Mouse (Mus musculus) embryonic facial prominence, embryonic 11.5 days (tissue): ENCODE measurements around the gene Rtkn. TPM values are rescaled to one million over a fixed set of nuclear protein-coding genes. Genes with fewer than 3 reads are reported as not detected.

Experiments
- ATAC-seq: fragments of 200-750 bp; cut with Nextera tagmentation; replicated peaks from 2 replicates; pipeline ENCODE4 v1.8.0; 2017; ENCODE audit warnings: low read depth; ENCODE audit not compliant: insufficient number of reproducible peaks, low FRiP score, low TSS enrichment
- DNase-seq: peaks from one replicate; pipeline ENCODE4 v3.0.0-alpha.2; 2015; ENCODE audit warnings: low spot score
- H3K27ac ChIP-seq: fragments of 300-500 bp; sonication (generic); replicated peaks from 2 replicates; pipeline ENCODE4 v1.5.1; 2014; ENCODE audit warnings: mild to moderate bottlenecking, low read depth, low read length, control low read depth
- H3K27me3 ChIP-seq: fragments of 300-500 bp; sonication (generic); 2 replicates; pipeline ENCODE4 v1.6.1; 2014; ENCODE audit warnings: mild to moderate bottlenecking, low read length, moderate library complexity, mixed read lengths; ENCODE audit not compliant: control insufficient read depth, insufficient read depth
- H3K36me3 ChIP-seq: fragments of 300-500 bp; sonication (generic); replicated peaks from 2 replicates; pipeline ENCODE4 v1.6.1; 2014; ENCODE audit warnings: low read depth, mild to moderate bottlenecking, low read length, moderate library complexity, mixed read lengths; ENCODE audit not compliant: control insufficient read depth, insufficient read depth
- H3K4me1 ChIP-seq: fragments of 300-500 bp; sonication (generic); 2 replicates; pipeline ENCODE4 v1.6.1; 2014; ENCODE audit warnings: low read length, mixed read lengths; ENCODE audit not compliant: control insufficient read depth, insufficient read depth
- H3K4me2 ChIP-seq: fragments of 300-500 bp; sonication (generic); 2 replicates; pipeline ENCODE4 v1.6.1; 2014; ENCODE audit warnings: low read depth, mild to moderate bottlenecking, control low read depth, low read length, moderate library complexity
- H3K4me3 ChIP-seq: fragments of 300-500 bp; sonication (generic); 2 replicates; pipeline ENCODE4 v1.5.1; 2014; ENCODE audit warnings: low read depth, low read length, control low read depth
- H3K9ac ChIP-seq: fragments of 300-500 bp; sonication (generic); replicated peaks from 2 replicates; pipeline ENCODE4 v1.6.1; 2014; ENCODE audit warnings: mild to moderate bottlenecking, control low read depth, low read length
- H3K9me3 ChIP-seq: fragments of 300-500 bp; sonication (generic); replicated peaks from 2 replicates; pipeline ENCODE4 v1.6.1; 2016; ENCODE audit warnings: mild to moderate bottlenecking, low read length, inconsistent platforms, mixed read lengths; ENCODE audit not compliant: control insufficient read depth
- WGBS: fragments of 180-500 bp; shearing (Covaris S2); extraction: QIAGEN DNeasy Blood & Tissue Kit; methylation state at CpG from one replicate; pipeline ENCODE4 v1.1.7; 2014; 5-methylcytosine and 5-hydroxymethylcytosine counted together
- polyA plus RNA-seq: library from polyadenylated mRNA; unstranded; fragments of >200 nt; fragmentation: Nextera tagmentation; extraction: Ambion mirVana; gene quantifications from 2 replicates; pipeline ENCODE4 v1.2.1, GENCODE M21; 2014

Rtkn gene
- 17.7 and 18.3 TPM in 2 replicates for polyA plus RNA-seq

GRCm38 (mm10) chr6:83134951-83135513, at the start of gene Rtkn:
Gene Rtkn (plus strand): TSS chr6:83135463.
- H3K36me3 ChIP-seq: no peaks in the 10 kb centered on the region
- no peak for ATAC-seq

GRCm38 (mm10) chr6:83086121-83087035, 48.9 kb upstream of the Rtkn start, which contains the start of gene Lbx2:
Gene Lbx2 (plus strand): TSS chr6:83086367.
- ATAC-seq: no peak
- H3K27ac ChIP-seq: no peak within 1 kb of the TSS
- peak within 1 kb of the TSS; percentile 33 for H3K4me2 ChIP-seq
- peaks cover 72% of the 10 kb centered on the region for H3K27me3 ChIP-seq
- DNase-seq: no peak
- H3K36me3 ChIP-seq: no peaks in the 10 kb centered on the region
- H3K4me3 ChIP-seq: peak within 1 kb of the TSS; percentile 6; the same call in 1 of the 2 replicates
- 4% methylated on average over 40 of the region's 42 CpGs for WGBS
- peak within 1 kb of the TSS; percentile 4 for H3K9ac ChIP-seq
- peaks cover 8% of the 10 kb centered on the region for H3K4me1 ChIP-seq
- no peaks in the 10 kb centered on the region for H3K9me3 ChIP-seq

More at GRCm38 (mm10) chr6:83134951-83135513, at the start of gene Rtkn:
- H3K9ac ChIP-seq: peak within 1 kb of the TSS; percentile 76
- H3K27me3 ChIP-seq: no peaks in the 10 kb centered on the region
- no peak for DNase-seq
- peaks cover 2% of the 10 kb centered on the region for H3K4me1 ChIP-seq
- peak within 1 kb of the TSS; percentile 99 for H3K27ac ChIP-seq
- no peaks in the 10 kb centered on the region for H3K9me3 ChIP-seq
- H3K4me3 ChIP-seq: peak within 1 kb of the TSS; percentile 50
- H3K4me2 ChIP-seq: peak within 1 kb of the TSS; percentile 88
- 59% methylated on average over 7 of the region's 7 CpGs for WGBS

GRCm38 (mm10) chr6:83087205-83087925, 47.9 kb upstream of the Rtkn start:
- WGBS: 1% methylated on average over 47 of the region's 47 CpGs
- DNase-seq: no peak
- no peak overlapping the region; the same call in 1 of the 2 replicates for H3K9ac ChIP-seq
- H3K4me3 ChIP-seq: peak overlapping the region; percentile 21
- no peak overlapping the region for H3K27ac ChIP-seq
- peaks cover 71% of the 10 kb centered on the region for H3K27me3 ChIP-seq
- no peaks in the 10 kb centered on the region for H3K36me3 ChIP-seq
- peak overlapping the region; percentile 27 for H3K4me2 ChIP-seq
- no peaks in the 10 kb centered on the region for H3K9me3 ChIP-seq
- ATAC-seq: no peak
- peaks cover 8% of the 10 kb centered on the region for H3K4me1 ChIP-seq

GRCm38 (mm10) chr6:83087926-83088260, 47.4 kb upstream of the Rtkn start:
- peaks cover 8% of the 10 kb centered on the region for H3K4me1 ChIP-seq
- no peak overlapping the region for H3K4me3 ChIP-seq
- 6% methylated on average over 9 of the region's 9 CpGs for WGBS
- DNase-seq (no peak), ATAC-seq (no peak)
- H3K36me3 ChIP-seq: no peaks in the 10 kb centered on the region
- no peak overlapping the region for H3K27ac ChIP-seq
- peak overlapping the region; percentile 27 for H3K4me2 ChIP-seq
- H3K9me3 ChIP-seq: no peaks in the 10 kb centered on the region
- peaks cover 67% of the 10 kb centered on the region for H3K27me3 ChIP-seq
- no peak overlapping the region; the same call in 1 of the 2 replicates for H3K9ac ChIP-seq

GRCm38 (mm10) chr6:83092416-83093127, 42.7 kb upstream of the Rtkn start:
- H3K27me3 ChIP-seq: peaks cover 25% of the 10 kb centered on the region
- no peak overlapping the region for H3K4me2 ChIP-seq
- 33% methylated on average over 6 of the region's 6 CpGs for WGBS

DNA sequence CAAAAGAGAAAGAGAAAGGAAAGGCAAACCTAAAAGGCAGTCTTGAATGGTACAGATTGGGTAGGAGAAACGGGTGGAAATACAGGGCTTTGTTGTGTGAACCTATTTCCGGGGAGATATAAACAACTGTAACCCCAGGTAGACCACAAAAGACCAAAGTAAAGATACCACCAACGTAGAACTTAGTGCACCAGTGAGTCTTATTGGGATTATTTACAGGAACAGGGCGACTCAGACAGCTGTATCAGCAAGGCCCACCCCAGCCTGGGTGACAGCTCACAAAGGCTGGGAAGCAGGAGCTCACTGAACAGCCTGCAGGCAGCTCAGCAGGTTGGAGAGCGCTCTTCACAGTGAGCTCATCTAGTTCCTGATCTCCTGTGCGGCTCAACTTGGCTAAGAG, 39.3 kb upstream of the Rtkn start:
- 40% methylated on average over 6 of the region's 6 CpGs for WGBS

More at GRCm38 (mm10) chr6:83092416-83093127, 42.7 kb upstream of the Rtkn start:
- DNase-seq (no peak), ATAC-seq (no peak)
- H3K4me1 ChIP-seq: no peaks in the 10 kb centered on the region
- H3K9ac ChIP-seq: no peak overlapping the region
- no peak overlapping the region for H3K27ac ChIP-seq
- no peaks in the 10 kb centered on the region for H3K36me3 ChIP-seq
- no peaks in the 10 kb centered on the region for H3K9me3 ChIP-seq
- no peak overlapping the region for H3K4me3 ChIP-seq

DNA sequence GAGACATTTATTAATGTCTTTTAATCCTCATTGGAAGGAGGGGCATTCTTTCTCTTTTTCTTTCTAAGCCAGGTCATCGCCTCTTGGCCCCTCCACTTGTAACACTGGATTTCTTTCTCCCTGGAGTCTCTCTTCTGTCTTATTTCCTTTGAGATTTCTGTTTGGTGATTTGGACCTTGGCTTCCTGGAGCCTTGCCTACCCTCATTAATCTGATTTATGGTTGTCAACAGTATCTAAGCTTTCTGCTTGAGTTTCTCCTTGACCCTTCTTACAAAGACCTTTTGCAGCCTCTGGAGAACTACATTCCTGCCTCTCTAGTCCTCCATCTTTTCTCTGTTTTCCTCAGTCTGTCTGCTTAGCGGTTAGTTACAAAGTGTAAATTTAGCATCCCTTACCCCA, 36.9 kb upstream of the Rtkn start:
- ATAC-seq: no peak
- Histone ChIP-seq H3K4me3 (no peak overlapping the region), H3K9ac (no peak overlapping the region), H3K27ac (no peak overlapping the region), H3K27me3 (no peaks in the 10 kb centered on the region; the same call in none of the 2 replicates), H3K4me2 (no peak overlapping the region), H3K36me3 (no peaks in the 10 kb centered on the region), H3K9me3 (no peaks in the 10 kb centered on the region), H3K4me1 (peaks cover 3% of the 10 kb centered on the region; the same call in 1 of the 2 replicates)
- no peak for DNase-seq
- WGBS: 70% methylated on average over 2 of the region's 2 CpGs

More for the DNA sequence above, 39.3 kb upstream of the Rtkn start:
- H3K9me3 ChIP-seq: no peaks in the 10 kb centered on the region
- no peak overlapping the region for H3K27ac ChIP-seq
- ATAC-seq: no peak
- H3K4me3 ChIP-seq: no peak overlapping the region
- no peak overlapping the region for H3K9ac ChIP-seq
- no peaks in the 10 kb centered on the region for H3K4me1 ChIP-seq
- H3K27me3 ChIP-seq: no peaks in the 10 kb centered on the region
- H3K4me2 ChIP-seq: no peak overlapping the region
- no peak for DNase-seq
- H3K36me3 ChIP-seq: no peaks in the 10 kb centered on the region
